Mouse (Mus musculus) retina, embryonic 14.5 days (tissue): ENCODE results near the gene Gm6034.
"Not testable (repeated sequence)": the region's sequence is repeated elsewhere in the genome, so short reads cannot be mapped to it uniquely, and the experiment has no call there.

Experiments
- DNase-seq: peaks from one replicate; pipeline ENCODE4 v3.0.0-alpha.2; 2015; ENCODE audit warnings: low spot score

The Gm6034 gene

DNA sequence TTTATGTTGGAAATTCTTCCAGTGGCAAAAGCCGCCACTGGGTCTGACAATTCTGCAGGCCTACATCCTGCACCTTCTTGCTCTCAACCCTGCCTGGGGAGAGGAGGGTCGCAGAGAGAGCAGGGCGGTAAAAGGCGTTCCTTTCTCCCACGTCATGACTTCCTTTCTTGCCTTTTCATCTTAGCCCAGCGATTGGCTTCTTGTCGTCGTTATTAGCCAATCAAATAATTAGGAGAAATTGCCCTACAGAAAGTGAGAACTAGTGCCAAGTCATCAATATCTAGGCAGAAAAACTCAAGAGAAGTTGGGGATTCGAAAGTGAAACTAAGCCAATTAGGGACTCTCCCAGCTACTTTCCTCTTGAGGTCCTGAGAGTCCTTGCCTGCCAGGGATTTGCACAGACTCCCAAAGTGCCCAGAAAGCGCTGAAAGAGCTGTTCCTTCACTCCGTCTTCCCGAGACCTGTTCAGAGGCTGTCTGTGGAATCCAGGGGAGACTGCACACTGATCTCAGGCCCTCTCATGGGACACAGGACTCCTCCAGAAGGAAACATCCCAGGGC is at the start of gene Gm6034, which contains the start of gene H2-T22:
Gm6034 (plus strand) TSS at position 352 of the 560 bp plus-strand sequence.
H2-T22 (minus strand) TSS at position 138 of the 560 bp plus-strand sequence.
- DNase-seq, result peak; percentile 36

DNA sequence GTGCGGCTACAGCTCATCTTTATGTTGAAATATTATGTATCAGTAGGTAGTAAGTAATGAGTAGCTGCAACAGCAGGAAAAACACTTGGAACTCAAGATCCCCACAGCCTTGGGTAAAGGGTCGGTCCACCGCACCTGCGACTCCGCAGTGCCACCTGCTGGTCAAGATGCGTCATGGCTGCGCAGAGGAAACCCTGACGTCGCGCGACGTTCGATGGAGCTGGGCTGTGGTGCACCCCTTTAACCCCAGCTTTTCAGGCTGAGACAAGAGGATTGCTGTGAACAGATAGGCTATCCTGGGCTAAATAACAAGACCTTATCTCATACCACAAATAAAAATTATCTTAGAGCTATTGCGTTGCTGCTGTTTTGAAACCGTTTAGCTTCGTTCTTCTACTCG is 49.1 kb upstream of the Gm6034 start:
- peak; percentile 91 for DNase-seq

DNA sequence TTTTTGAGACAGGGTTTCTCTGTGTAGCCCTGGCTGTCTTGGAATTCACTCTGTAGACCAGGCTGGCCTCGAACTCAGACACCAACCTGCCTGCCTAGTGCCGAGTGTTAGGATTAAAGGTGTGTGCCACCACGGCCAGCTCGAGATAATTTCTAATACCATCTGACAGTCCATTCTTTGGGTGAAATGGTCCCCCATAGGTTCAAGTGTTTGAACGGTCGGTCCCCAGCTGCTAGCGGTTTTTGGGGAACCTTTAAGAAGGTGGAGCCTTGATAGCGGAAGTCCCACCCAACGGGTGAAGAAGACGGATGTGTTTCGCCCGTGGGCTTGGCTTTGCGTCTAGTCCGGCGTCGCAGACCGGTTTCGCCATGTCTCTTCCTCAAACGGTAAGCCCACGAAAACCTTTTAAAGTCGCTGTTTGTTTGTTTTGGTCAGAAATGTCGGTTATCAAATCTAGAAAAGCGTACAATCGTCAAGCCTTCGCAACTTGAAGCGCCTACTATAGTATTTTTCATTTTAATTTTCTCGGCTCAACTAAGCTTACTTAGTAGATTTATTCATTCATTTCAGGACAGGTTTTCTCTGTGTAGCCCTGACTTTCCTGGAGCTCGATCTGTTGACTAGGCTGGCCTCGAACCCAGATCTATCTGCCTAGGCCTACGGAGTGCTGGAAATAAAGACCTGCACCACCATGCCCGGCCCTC is 48.4 kb upstream of the Gm6034 start:
- peak; percentile 79 for DNase-seq

DNA sequence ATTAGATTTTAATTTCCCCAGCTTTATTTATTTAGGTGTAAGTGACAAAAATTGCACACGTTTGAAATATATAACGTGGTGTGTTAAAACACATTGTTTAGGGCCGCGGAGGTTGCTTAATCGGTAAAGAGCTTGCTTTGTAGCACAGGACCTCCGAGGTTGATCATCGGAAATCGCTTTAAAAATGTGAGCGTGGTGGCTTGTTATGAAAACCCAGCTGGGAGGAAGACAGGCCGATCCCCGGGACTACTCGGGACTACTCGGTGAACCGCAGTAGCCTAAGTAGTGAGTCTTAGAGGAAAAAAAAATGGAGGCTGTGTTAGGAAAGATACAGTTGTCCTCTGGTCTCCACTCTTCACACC is 47.9 kb upstream of the Gm6034 start:
- DNase-seq, result peak; percentile 17

DNA sequence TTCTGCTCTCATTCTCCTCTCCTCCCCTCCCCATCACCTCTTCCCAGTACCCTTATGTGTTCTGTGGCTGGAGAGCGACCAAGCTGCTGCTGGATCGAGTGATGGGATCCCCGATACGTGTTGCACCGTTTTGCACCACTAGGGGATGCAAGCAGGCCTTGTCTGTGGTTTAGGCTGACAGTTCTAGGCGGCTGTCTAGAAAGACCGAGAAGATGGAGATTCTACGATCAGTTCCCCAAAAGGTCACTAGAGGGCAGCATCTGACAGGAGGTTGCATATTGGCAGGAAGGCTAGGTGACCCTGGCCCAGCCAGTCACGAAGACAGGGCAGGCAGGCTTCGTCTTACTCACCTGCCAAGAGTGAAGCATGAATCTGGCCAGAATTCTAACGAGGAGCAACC is 45.8 kb upstream of the Gm6034 start:
- peak; percentile 98 for DNase-seq

DNA sequence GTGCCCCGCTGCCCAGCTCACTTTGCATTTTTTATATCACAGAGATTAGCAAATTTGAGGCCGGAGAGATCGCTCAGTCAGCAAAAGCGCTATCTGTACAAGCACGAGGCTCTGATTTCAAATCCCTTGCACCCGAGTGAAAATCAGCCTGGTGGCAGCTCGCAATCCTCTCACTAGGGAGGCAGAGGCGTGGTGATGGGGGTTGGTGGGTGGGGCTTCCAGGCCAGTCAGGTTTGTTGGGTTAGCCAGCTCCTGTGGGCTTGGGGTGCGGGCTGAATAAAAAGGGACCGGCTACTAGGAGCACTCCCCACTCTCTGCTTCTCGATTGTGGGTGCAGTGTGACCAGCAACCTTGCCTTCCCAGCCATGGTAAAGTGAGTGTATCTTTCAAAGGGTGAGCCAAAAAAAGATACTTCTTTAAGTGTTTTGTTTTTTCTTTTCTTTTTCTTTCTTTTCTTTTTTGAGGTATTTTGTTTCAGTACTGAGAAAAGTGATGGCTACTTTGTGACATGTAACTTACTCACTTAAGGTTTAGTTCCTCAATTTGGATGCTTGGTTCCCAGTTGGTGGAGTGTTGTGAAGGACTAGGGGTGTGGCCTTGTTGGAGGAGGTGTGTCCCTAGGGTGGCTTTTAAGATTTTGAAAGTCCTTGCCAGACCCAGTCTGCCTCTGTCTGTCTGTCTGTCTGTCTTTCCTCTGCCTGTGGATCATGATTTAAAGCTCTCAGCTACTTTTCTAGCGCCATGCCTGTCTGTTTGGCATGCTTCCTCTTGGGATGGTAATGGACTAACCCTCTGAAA is 44.8 kb upstream of the Gm6034 start:
- no peak for DNase-seq

DNA sequence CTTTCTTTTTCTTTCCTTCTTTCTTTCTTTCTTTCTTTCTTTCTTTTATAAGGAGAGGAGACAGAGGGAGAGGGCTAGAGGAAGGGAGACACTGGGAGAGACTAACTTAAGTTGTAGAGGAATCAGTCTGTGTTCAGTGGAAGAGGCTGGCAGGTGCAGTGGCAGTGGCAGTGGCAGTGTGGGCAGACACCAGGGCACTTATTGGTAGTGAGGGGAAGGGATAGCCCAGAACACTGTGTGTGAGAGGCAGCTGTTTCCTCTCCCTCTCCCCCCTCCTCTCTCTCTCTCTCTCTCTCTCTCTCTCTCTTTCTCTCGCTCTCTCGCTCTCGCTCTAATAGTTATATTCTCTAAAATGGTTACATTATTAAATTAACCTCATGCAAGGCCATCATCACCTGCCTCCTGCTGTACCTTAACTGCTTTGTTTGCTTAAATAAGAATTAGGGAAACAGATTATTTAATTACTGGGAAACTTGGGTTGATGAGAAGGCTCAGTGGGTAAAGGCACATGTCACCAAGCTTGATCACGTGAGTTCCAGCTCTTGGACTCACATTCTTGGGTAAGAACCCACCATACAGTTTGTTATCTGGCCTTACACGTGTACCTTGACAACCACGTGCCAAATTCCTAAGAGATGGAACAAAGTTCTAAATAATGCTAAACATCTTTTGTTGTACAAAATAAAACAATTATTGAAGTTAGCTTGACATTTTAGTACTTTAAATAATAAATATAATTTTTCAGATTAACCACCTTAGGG is 44.0 kb upstream of the Gm6034 start:
- DNase-seq, result no peak

DNA sequence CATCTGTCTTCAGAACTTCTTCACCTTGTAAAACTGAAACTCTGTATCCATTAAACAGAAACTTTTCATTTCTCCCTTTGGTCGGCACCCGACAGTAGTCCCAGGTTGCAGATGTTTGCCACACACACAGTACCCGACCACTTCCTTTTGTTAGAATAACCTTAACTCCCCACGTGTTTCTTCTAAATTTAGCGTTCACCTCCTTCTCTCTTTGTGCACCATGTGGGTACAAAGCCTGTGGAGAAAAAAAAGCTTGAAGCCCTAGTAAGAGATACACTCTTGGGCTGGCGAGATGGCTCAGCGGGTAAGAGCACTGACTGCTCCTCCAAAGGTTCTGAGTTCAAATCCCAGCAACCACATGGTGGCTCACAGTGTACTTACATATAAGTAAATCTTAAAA is 43.4 kb upstream of the Gm6034 start:
- no peak for DNase-seq

DNA sequence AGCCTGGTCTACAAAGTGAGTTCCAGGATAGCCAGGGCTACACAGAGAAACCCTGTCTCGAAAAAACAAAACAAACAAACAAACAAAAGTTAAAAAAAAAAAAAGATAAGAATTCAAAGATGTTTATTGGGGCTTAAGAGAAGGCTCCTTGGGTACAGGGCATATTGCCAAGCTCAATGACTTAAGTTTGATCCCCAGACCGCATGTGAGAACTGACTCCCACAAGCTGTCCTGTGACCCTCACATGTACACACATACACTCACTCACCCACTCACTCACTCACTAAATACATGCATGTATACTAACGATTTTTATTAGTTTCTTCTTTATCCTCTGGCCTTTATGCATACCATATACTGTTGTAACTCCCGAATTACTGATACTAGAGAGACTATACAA is 42.4 kb upstream of the Gm6034 start:
- no peak for DNase-seq

DNA sequence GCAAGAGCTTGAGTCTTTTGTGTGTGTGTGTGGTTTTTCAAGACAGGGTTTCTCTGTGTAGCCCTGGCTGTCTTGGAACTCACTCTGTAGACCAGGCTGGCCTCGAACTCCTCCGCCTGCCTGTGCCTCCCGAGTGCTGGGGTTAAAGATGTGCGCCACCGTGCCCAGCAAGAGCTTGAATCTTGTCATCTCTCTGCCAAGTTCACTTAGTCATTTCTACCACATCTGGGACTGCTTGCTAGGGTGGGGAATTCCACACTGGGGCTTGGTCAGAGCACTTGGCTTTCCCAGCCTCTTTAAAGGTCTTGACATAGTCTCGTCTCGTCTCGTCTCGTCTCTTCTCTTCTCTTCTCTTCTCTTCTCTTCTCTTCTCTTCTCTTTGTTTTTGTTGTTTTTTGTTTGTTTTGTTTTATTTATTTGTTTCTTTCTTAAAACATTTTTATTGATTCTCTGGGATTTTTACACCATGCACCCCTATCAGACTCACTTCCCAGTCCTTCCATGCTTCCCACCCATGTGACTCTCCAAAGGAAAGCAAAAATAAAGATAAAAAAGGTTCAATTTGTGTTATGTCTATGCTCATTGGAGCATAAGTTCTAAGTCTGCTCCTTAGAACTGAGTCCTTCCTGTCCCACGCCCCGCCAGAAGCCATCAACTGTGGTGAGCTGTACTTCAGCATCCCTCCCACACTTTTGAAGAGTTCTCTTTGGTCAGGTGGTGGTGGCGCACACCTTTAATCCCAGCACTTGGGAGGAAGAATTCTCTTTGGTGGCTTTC is 41.5 kb upstream of the Gm6034 start:
- no peak for DNase-seq

DNA sequence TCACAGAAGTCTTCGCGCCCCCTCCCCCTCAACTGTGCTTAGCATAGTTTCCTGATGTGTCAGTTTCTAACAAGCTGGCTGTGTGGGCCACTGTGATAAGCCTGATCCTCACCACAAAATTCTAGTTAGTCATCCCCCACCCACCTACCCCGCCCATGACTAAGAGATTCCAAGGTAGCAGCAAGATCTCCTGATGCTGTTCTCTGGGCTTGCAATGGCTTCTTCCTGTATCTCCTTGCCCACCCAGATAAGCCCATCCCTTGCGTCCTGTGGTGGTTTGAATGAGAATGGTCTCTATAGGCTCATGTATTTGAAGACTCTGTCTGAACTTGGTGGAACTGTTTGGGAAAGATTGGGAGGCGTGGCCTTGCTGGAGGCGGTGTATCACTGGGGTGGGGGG is 40.8 kb upstream of the Gm6034 start:
- no peak for DNase-seq

DNA sequence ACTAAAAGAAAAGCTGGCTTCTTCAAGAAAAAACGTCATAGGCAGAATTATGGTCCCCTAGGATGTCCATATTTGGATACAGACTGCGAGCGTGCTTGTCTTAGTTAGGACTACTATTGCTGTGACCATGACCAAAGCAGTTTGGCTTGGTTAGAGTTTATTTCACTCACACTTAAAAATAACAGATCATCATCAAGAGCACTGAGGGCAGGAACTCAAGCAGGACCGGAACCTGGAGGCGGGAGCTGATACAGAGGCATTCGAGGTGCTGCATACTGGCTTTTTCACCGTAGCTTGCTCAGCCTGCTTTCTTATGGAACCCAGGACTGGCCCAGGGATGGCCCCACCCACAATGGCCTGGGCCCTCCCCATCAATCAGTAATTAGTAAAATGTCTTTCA is 39.4 kb upstream of the Gm6034 start:
- DNase-seq, result no peak

DNA sequence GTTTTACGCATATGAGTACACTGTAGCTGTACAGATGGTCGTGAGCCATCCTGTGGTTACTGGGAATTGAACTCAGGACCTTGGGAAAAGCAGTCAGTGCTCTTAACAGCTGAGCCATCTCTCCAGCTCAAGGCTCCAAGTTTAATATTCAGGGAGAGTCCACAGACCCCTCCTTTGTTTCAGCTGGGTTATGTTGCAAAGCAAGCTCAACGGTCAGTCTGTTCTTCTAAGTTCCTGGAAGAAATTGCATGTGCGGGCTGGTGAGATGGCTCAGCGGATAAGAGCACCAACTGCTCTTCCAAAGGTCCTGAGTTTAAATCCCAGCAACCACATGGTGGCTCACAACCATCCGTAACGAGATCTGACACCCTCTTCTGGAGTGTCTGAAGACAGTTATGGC is 38.4 kb upstream of the Gm6034 start:
- DNase-seq, result not testable (repeated sequence)

DNA sequence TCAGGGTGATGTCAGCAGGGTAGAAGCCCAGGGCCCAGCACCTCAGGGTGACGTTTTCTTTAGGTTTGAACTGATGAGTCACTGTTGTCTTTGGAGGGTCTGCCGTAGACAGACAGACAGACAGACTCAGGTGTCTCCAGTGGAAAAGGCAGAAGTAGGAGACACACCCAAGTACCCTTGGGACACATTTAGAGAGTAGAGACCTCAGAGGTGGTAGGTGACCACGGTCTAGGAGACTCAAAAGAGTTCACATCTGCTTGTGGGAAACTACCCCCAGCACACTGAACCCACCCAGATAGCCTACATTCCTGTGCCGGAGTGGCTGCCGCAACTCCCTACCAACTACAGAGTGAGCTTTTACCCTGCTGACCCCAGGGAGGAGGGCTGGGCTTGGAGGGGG is 27.8 kb upstream of the Gm6034 start:
- no peak for DNase-seq

DNA sequence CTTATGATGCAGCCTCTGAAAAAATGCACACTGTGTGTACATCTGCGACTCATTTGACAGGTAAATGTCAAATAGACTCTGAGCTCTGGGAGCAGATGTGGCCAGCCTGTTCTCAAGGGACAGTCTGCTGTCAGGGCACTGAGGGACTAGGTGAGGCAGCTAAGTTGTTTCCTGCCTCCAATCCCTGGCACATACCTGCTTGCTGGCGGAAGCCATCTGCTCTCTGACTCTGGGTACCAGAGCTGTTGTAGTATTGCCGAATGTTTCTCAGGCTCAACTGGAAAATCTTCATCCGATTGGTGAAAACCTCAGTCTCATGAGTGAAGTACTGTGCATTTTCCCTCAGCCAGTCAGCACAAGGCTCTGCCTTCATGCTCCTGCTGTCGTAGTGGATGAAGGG is 25.7 kb upstream of the Gm6034 start:
- DNase-seq, result no peak

DNA sequence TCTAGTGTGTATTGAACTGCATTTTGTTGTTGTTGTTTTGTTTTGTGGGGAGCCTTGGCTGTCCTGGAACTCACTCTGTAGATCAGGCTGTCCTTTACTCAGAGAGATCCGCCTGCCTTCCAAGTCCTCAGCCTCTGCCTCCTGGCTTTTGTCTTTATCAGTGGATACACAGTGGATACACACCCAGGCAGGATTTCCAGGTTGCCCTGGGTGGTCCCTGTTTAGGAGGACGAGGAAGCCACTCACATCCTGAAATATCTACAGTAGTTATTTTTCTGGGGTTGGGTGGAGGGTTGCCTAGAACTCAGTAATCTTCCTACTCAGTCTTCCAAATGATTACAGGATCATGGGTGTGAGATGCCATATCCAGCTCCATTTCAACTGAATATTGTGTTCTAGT is 23.8 kb upstream of the Gm6034 start:
- DNase-seq, result no peak

DNA sequence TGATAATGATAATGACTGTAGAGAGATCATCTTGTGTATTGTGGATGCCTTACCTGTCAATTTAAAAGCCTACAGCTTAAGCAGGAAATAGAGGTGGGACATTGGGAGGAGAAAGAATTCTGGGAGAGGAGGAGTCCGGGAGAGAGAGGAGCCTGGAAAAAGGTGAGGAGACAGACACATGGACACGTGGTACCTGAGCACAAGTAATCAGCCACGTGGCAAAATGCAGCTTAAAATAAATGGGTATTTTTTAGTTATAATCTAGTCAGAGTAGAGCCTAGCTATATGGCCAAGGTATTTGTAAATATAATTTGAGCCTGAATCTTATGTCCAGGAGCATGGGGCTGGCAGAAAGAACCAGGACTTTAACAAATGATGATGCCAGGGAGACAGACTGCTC is 23.2 kb upstream of the Gm6034 start:
- no peak for DNase-seq

DNA sequence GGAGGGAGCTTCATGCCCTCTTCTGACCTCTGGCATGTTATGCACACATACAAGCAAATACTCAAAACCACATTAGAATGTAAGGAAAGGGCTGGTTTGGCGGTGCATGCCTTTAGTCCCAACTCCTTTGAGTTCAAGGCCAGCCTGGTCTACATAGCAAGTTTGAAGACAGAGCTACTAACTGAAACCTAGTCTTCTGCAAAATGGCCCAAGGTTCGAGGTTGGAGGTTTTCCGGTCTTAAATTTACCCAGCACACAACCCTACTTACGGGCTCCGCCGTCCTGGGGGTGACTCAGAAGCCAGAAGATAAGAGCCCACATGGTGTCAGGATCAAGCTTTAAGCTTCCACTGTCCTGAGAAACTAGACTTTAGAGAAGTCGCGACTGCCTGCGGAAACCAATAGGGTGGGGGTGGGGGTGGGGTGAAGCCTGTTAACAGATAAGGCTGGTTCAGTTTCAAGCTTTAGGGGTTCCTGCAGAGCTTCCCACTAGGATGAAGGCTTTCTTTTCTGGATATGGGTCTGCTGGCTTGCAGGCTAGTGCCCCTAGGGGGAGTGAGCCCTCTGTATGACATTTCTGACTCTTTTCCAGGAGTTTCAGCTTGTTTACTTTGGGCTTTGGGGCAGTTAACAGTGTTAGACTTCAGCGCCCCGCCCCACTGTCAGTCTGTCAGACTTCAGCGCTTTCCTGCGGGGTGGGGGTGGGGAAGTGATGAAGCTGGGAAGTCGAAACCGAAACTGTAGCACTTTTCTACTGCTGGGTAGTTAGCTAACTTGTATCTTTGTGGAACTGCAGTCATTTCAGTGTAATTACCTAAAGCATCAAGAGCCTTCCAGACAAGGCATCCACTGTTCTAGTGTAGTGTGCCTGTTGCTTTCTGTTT is 22.3 kb upstream of the Gm6034 start, which contains the start of gene H2-T24:
H2-T24 (minus strand) TSS at position 370 of the 883 bp plus-strand sequence.
- no peak for DNase-seq

DNA sequence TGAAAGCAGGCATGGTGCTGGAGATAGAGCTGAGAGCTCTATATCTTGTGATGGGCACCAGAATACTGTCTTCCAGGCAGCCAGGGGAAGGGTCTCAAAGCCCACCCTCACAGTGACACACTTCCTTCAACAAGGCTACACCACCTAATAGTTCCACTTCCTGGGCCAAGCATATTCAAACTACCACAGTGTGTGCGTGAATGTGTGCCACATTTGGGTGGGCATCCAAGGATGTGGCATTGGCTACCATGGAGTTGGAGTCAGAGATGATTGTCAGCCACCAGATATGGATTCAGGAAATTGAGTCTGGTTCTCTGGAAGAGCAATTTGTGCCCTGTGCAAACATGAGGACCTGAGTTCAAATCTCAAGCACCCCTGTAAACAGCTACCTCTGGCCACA is 21.5 kb upstream of the Gm6034 start:
- DNase-seq, result no peak

DNA sequence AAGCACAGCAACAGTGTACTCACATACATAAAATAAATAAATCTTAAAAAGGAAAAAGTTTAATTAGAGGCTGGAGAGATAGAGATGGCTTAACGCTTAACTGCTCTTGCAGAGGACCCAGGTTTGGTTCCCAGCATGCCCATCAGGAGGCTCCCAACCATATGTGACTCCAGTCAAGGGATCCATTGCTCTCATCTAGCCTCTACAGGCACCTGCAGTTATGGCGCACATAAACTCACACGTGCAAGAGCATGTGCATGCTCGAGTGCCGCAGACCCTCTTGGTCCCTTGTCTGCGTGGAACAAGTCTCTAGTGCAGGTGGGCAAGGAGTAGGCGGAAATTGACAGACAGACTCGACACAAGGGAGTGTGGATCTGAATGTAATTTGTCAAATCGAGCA is 20.7 kb upstream of the Gm6034 start:
- no peak for DNase-seq

DNA sequence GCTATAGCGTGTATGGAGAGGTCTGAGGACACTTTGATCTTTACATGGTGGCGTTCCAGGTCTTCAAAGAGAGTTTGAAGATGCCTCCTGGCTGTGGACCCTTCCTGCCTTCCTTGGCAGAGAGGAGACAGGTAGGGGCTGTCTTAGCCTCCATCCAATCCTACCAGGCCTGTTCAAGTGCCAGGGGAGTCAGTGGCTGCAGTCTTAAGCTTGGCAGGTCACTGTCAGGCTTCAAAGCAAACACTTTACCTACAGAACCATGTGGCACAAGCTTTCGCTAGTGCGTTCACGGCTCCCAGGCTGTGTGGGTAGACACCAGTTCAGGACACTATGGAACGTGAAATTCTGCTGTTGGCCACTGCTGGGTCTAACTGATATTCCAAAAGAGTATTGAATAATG is 19.8 kb upstream of the Gm6034 start:
- no peak for DNase-seq
